Mouse (Mus musculus) liver, embryonic 16.5 days (tissue): ENCODE data around the gene Opn1mw. TPM values are rescaled to one million over a fixed set of nuclear protein-coding genes. Genes with fewer than 3 reads are reported as not detected.
A peak's percentile ranks its signal among the peaks of the same experiment; 100 is the strongest.

ENCODE experiments used
- ATAC-seq: fragments of 200-750 bp; cut with Nextera tagmentation; 2 replicates; pipeline ENCODE4 v1.8.0; 2017; ENCODE audit warnings: low read depth, mild to moderate bottlenecking, moderate number of reproducible peaks, moderate library complexity
- H3K27ac ChIP-seq: fragments of 300-500 bp; sonication (generic); 2 replicates; pipeline ENCODE4 v1.5.1; 2014; ENCODE audit warnings: mild to moderate bottlenecking, low read length
- H3K27me3 ChIP-seq: fragments of 300-500 bp; sonication (generic); 2 replicates; pipeline ENCODE4 v1.6.1; 2014; ENCODE audit warnings: low read depth, low read length, mixed read lengths; ENCODE audit not compliant: control insufficient read depth, insufficient read depth
- H3K36me3 ChIP-seq: fragments of 300-500 bp; sonication (generic); 2 replicates; pipeline ENCODE4 v1.6.1; 2014; ENCODE audit warnings: mild to moderate bottlenecking; ENCODE audit not compliant: control insufficient read depth, insufficient read depth
- H3K4me1 ChIP-seq: fragments of 300-500 bp; sonication (generic); 2 replicates; pipeline ENCODE4 v1.6.1; 2014; ENCODE audit warnings: low read depth, low read length, mixed read lengths; ENCODE audit not compliant: control insufficient read depth
- H3K4me2 ChIP-seq: fragments of 300-500 bp; sonication (generic); 2 replicates; pipeline ENCODE4 v1.6.1; 2014; ENCODE audit warnings: low read depth, low read length, mixed read lengths
- H3K4me3 ChIP-seq: fragments of 300-500 bp; sonication (generic); 2 replicates; pipeline ENCODE4 v1.5.1; 2014; ENCODE audit warnings: low read depth, mild to moderate bottlenecking, low read length
- H3K9ac ChIP-seq: fragments of 300-500 bp; sonication (generic); 2 replicates; pipeline ENCODE4 v1.6.1; 2014; ENCODE audit warnings: low read depth, low read length
- H3K9me3 ChIP-seq: fragments of 300-500 bp; sonication (generic); replicated peaks from 2 replicates; pipeline ENCODE4 v1.6.1; 2016; ENCODE audit warnings: low read length; ENCODE audit not compliant: control insufficient read depth
- WGBS: fragments of 180-500 bp; shearing (Covaris S2); extraction: QIAGEN DNeasy Blood & Tissue Kit; methylation state at CpG from one replicate; pipeline ENCODE4 v1.1.7; 2014; ENCODE audit not compliant: insufficient replicate concordance; 5-methylcytosine and 5-hydroxymethylcytosine counted together
- polyA plus RNA-seq: library from polyadenylated mRNA; unstranded; fragments of >200 nt; fragmentation: Nextera tagmentation; extraction: Ambion mirVana; gene quantifications from 2 replicates; pipeline ENCODE4 v1.2.1, GENCODE M21; 2015

The Opn1mw gene
- not detected in 2 replicates for polyA plus RNA-seq

GRCm38 (mm10) chrX:74127164-74127563, at the start of gene Opn1mw:
TSS of gene Opn1mw (plus strand) at chrX:74127464.
- no peaks in the 10 kb centered on the region for H3K4me1 ChIP-seq
- H3K4me2 ChIP-seq = no peak within 1 kb of the TSS
- ATAC-seq = no peak
- no peaks in the 10 kb centered on the region for H3K36me3 ChIP-seq
- no peaks in the 10 kb centered on the region; the same call in 1 of the 2 replicates for H3K27me3 ChIP-seq
- no peaks in the 10 kb centered on the region for H3K9me3 ChIP-seq
- H3K27ac ChIP-seq = no peak within 1 kb of the TSS
- no peak within 1 kb of the TSS for H3K4me3 ChIP-seq
- no peak within 1 kb of the TSS for H3K9ac ChIP-seq

- ATAC-seq = no peak
- WGBS = 24% methylated on average over 17 of the region's 17 CpGs
- no peaks in the 10 kb centered on the region for H3K9me3 ChIP-seq
Observed at GRCm38 (mm10) chrX:74084276-74084837, 42.9 kb upstream of the Opn1mw start.

GRCm38 (mm10) chrX:74084946-74085498, 42.2 kb upstream of the Opn1mw start:
- H3K9ac ChIP-seq = peak overlapping the region; percentile 79
- H3K4me1 ChIP-seq = peaks cover 6% of the 10 kb centered on the region
- peak overlapping the region; percentile 91 for H3K27ac ChIP-seq
- WGBS = 10% methylated on average over 36 of the region's 56 CpGs
- peak overlapping the region; percentile 80 for H3K4me2 ChIP-seq
- H3K9me3 ChIP-seq = no peaks in the 10 kb centered on the region
- H3K27me3 ChIP-seq = no peaks in the 10 kb centered on the region
- peak overlapping the region; percentile 78 for H3K4me3 ChIP-seq
- ATAC-seq = peak; percentile 59
- H3K36me3 ChIP-seq = no peaks in the 10 kb centered on the region

More at GRCm38 (mm10) chrX:74084276-74084837, 42.9 kb upstream of the Opn1mw start:
- Histone ChIP-seq H3K36me3 (no peaks in the 10 kb centered on the region), H3K9ac (peak overlapping the region; percentile 79), H3K4me1 (peaks cover 6% of the 10 kb centered on the region), H3K27me3 (no peaks in the 10 kb centered on the region), H3K27ac (peak overlapping the region; percentile 91), H3K4me3 (peak overlapping the region; percentile 78), H3K4me2 (peak overlapping the region; percentile 80)

- Histone ChIP-seq H3K27me3 (no peaks in the 10 kb centered on the region), H3K4me2 (peak overlapping the region; percentile 80), H3K4me1 (peaks cover 6% of the 10 kb centered on the region), H3K9me3 (no peaks in the 10 kb centered on the region), H3K27ac (peak overlapping the region; percentile 91), H3K9ac (peak overlapping the region; percentile 79), H3K36me3 (no peaks in the 10 kb centered on the region), H3K4me3 (peak overlapping the region; percentile 78)
- WGBS = 8% methylated on average over 27 of the region's 27 CpGs
- ATAC-seq = peak; percentile 99
Observed at GRCm38 (mm10) chrX:74085601-74086038, 41.6 kb upstream of the Opn1mw start.

- no peaks in the 10 kb centered on the region for H3K9me3 ChIP-seq
- H3K36me3 ChIP-seq = no peaks in the 10 kb centered on the region
- no peaks in the 10 kb centered on the region for H3K27me3 ChIP-seq
- H3K27ac ChIP-seq = no peak overlapping the region
- no peak overlapping the region for H3K4me3 ChIP-seq
- H3K4me1 ChIP-seq = no peaks in the 10 kb centered on the region
- H3K4me2 ChIP-seq = no peak overlapping the region
- 39% methylated on average over 1 of the region's 1 CpGs for WGBS
- no peak for ATAC-seq
- H3K9ac ChIP-seq = no peak overlapping the region
Observed at GRCm38 (mm10) chrX:74095130-74095529, 32.1 kb upstream of the Opn1mw start.

- no peak overlapping the region for H3K4me2 ChIP-seq
- H3K27ac ChIP-seq = no peak overlapping the region
- H3K4me3 ChIP-seq = no peak overlapping the region
- WGBS = 37% methylated on average over 4 of the region's 4 CpGs
- no peak for ATAC-seq
- no peaks in the 10 kb centered on the region for H3K4me1 ChIP-seq
- no peaks in the 10 kb centered on the region for H3K9me3 ChIP-seq
- H3K9ac ChIP-seq = no peak overlapping the region
- no peaks in the 10 kb centered on the region for H3K36me3 ChIP-seq
- no peaks in the 10 kb centered on the region for H3K27me3 ChIP-seq
Observed at GRCm38 (mm10) chrX:74103457-74104188, 23.6 kb upstream of the Opn1mw start.

- no peaks in the 10 kb centered on the region for H3K36me3 ChIP-seq
- no peak overlapping the region for H3K4me3 ChIP-seq
- no peaks in the 10 kb centered on the region; the same call in 1 of the 2 replicates for H3K27me3 ChIP-seq
- no peak for ATAC-seq
- H3K9ac ChIP-seq = no peak overlapping the region
- no peak overlapping the region for H3K4me2 ChIP-seq
- H3K27ac ChIP-seq = no peak overlapping the region
- H3K9me3 ChIP-seq = no peaks in the 10 kb centered on the region
- H3K4me1 ChIP-seq = no peaks in the 10 kb centered on the region
- 34% methylated on average over 2 of the region's 2 CpGs for WGBS
Observed at GRCm38 (mm10) chrX:74105916-74106315, 21.3 kb upstream of the Opn1mw start.

GRCm38 (mm10) chrX:74108747-74109146, 18.5 kb upstream of the Opn1mw start:
- 24% methylated on average over 3 of the region's 3 CpGs for WGBS
- ATAC-seq = no peak

GRCm38 (mm10) chrX:74114036-74114435, 13.2 kb upstream of the Opn1mw start:
- no peak for ATAC-seq
- no peak overlapping the region for H3K4me2 ChIP-seq

More at GRCm38 (mm10) chrX:74108747-74109146, 18.5 kb upstream of the Opn1mw start:
- Histone ChIP-seq H3K27ac (no peak overlapping the region), H3K36me3 (no peaks in the 10 kb centered on the region), H3K4me3 (no peak overlapping the region), H3K9me3 (no peaks in the 10 kb centered on the region), H3K4me2 (no peak overlapping the region), H3K9ac (no peak overlapping the region), H3K4me1 (no peaks in the 10 kb centered on the region), H3K27me3 (no peaks in the 10 kb centered on the region; the same call in 1 of the 2 replicates)

More at GRCm38 (mm10) chrX:74114036-74114435, 13.2 kb upstream of the Opn1mw start:
- no peaks in the 10 kb centered on the region for H3K9me3 ChIP-seq
- no peak overlapping the region for H3K27ac ChIP-seq
- H3K4me1 ChIP-seq = no peaks in the 10 kb centered on the region
- H3K4me3 ChIP-seq = no peak overlapping the region
- H3K36me3 ChIP-seq = no peaks in the 10 kb centered on the region
- no peak overlapping the region for H3K9ac ChIP-seq
- no peaks in the 10 kb centered on the region; the same call in 1 of the 2 replicates for H3K27me3 ChIP-seq
